Comparison of ENCODE assay signal across 24 mouse cellular contexts in the genomic region with DNA sequence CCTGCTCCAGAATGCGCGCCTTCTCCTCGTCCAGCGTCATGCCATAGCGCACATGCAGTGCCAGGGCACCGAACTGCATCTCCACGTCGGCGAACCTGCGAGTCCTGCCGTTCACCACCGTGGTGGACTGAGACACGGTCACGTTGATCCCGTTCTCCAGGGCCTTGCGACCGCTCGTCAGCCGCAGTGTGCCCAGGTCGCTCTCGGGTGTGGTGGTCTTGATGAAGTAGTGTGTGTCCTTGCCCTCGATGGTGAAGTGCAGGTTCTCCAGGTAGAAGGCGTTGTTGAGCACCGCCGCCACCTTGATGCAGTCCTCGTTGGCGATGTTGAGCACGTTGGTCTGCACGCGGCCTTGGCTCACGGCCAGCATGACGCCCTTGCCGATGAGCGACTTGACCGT.
DNase-seq lines count a peak whose midpoint lies in the region; ATAC-seq and TF ChIP-seq lines count a peak whose summit lies in the region.
"Had no signal": no experiment of that assay in that cellular context is flagged by ENCODE, and none has a peak within 500 bp of the region (broad histone marks: within the 10 kb centered on the region; RNA-seq: fewer than 3 reads in every experiment).

No protein-coding gene starts in this region.

- H3K4me3 ChIP-seq in embryonic facial prominence, embryonic 11.5 days (ENCODE audit: low read depth, low read length) = no peak overlapping the region
- H3K4me3 ChIP-seq in embryonic facial prominence, embryonic 10.5 days = no peak overlapping the region
- H3K4me3 ChIP-seq in testis, adult 2 months (ENCODE audit: control insufficient read depth, low read depth, low read length) = peak overlapping the region; percentile 56
- H3K4me3 ChIP-seq in liver, embryonic 11.5 days (ENCODE audit: low read depth, low read length) = no peak overlapping the region
- H3K4me3 ChIP-seq: embryonic facial prominence, embryonic 15.5 days; erythroblast, embryonic 14.5 days; forebrain, embryonic 10.5 days; heart, embryonic 10.5 days; hindbrain, embryonic 13.5 days had no signal

- H3K4me2 ChIP-seq in embryonic facial prominence, embryonic 11.5 days (ENCODE audit: low read depth, low read length) = no peak overlapping the region
- H3K4me2 ChIP-seq in liver, embryonic 11.5 days = no peak overlapping the region
- H3K4me2 ChIP-seq: embryonic facial prominence, embryonic 15.5 days; hindbrain, embryonic 13.5 days had no signal

- H3K4me1 ChIP-seq in embryonic facial prominence, embryonic 11.5 days (ENCODE audit: control insufficient read depth, insufficient read depth, low read length) = no peaks in the 10 kb centered on the region
- peaks cover 13% of the 10 kb centered on the region for H3K4me1 ChIP-seq in embryonic facial prominence, embryonic 10.5 days
- H3K4me1 ChIP-seq in testis, adult 2 months (ENCODE audit: control insufficient read depth, insufficient read depth, low read length) = peaks cover 8% of the 10 kb centered on the region; the same call in 1 of the 2 replicates
- no peaks in the 10 kb centered on the region for H3K4me1 ChIP-seq in liver, embryonic 11.5 days (replicated peaks; ENCODE audit: control insufficient read depth, insufficient read depth, low read length)
- H3K4me1 ChIP-seq: embryonic facial prominence, embryonic 15.5 days had no signal

- 0 out of 2 replicates have a peak, but pooled peaks have one; percentile 50 for ATAC-seq in embryonic facial prominence, embryonic 11.5 days (replicated peaks; ENCODE audit: insufficient number of reproducible peaks, low FRiP score, low TSS enrichment, low read depth)
- ATAC-seq in liver, embryonic 11.5 days (replicated peaks; ENCODE audit: low FRiP score) = no peak
- ATAC-seq: CD4-positive, CD25-positive, alpha-beta regulatory T cell, adult 4 months; forebrain, embryonic 16.5 days; hindbrain, postnatal 0 days had no signal

- H3K9ac ChIP-seq in embryonic facial prominence, embryonic 11.5 days (replicated peaks; ENCODE audit: low read length) = no peak overlapping the region
- H3K9ac ChIP-seq in liver, embryonic 11.5 days (ENCODE audit: low read depth, low read length) = no peak overlapping the region
- H3K9ac ChIP-seq: embryonic facial prominence, embryonic 15.5 days; hindbrain, embryonic 13.5 days had no signal

- 98% methylated on average over 35 of the region's 35 CpGs for WGBS in embryonic facial prominence, embryonic 11.5 days
- WGBS in embryonic facial prominence, embryonic 10.5 days = 98% methylated on average over 35 of the region's 35 CpGs
- 90% methylated on average over 35 of the region's 35 CpGs for WGBS in liver, embryonic 11.5 days

- no peaks in the 10 kb centered on the region for H3K9me3 ChIP-seq in embryonic facial prominence, embryonic 11.5 days (replicated peaks; ENCODE audit: control insufficient read depth, low read length)
- peaks cover 9% of the 10 kb centered on the region; the same call in 1 of the 2 replicates for H3K9me3 ChIP-seq in embryonic facial prominence, embryonic 10.5 days
- peaks cover 3% of the 10 kb centered on the region; the same call in 1 of the 2 replicates for H3K9me3 ChIP-seq in liver, embryonic 11.5 days (ENCODE audit: control insufficient read depth, low read length)
- H3K9me3 ChIP-seq: embryonic facial prominence, embryonic 15.5 days; heart, embryonic 10.5 days had no signal

- peaks cover 15% of the 10 kb centered on the region for H3K36me3 ChIP-seq in embryonic facial prominence, embryonic 11.5 days (replicated peaks; ENCODE audit: control insufficient read depth, insufficient read depth, low read depth, low read length)
- H3K36me3 ChIP-seq in embryonic facial prominence, embryonic 10.5 days (replicated peaks) = peaks cover 67% of the 10 kb centered on the region
- no peaks in the 10 kb centered on the region for H3K36me3 ChIP-seq in testis, adult 2 months (ENCODE audit: control insufficient read depth, insufficient read depth, low read length)
- peaks cover 6% of the 10 kb centered on the region; the same call in 1 of the 2 replicates for H3K36me3 ChIP-seq in liver, embryonic 11.5 days (ENCODE audit: control insufficient read depth, insufficient read depth, low read length)

- no peak for TF ChIP-seq CTCF in testis, adult 2 months (IDR thresholded peaks at IDR 0.05; ENCODE audit: control insufficient read depth, insufficient read depth, insufficient replicate concordance, low read depth, low read length)

- no peak for DNase-seq in embryonic facial prominence, embryonic 11.5 days (ENCODE audit: low spot score)
- DNase-seq in embryonic facial prominence, embryonic 10.5 days (ENCODE audit: low spot score) = no peak
- no peak for DNase-seq in testis, postnatal 14 days (ENCODE audit: low spot score)
- DNase-seq in ZHBTc4 (ENCODE audit: low read depth, low spot score) = peak; percentile 71
- DNase-seq in thymus, postnatal 0 days (ENCODE audit: low spot score) = no peak
- DNase-seq in liver, embryonic 11.5 days (ENCODE audit: low spot score) = no peak
- DNase-seq: adrenal gland, adult 2 months; adrenal gland, postnatal 36 days; B cell, adult 2 months; cerebellum, adult 11 months; cerebellum, adult 8-10 months; cerebellum, postnatal 25 days; gastrocnemius, postnatal 10 days; heart, adult 18-20 months; heart, postnatal 10 days had no signal

- TF ChIP-seq POLR2A in testis, adult 2 months (IDR thresholded peaks at IDR 0.05; ENCODE audit: control insufficient read depth, low read depth, low read length) = no peak

- no peak overlapping the region for H3K27ac ChIP-seq in embryonic facial prominence, embryonic 11.5 days (replicated peaks; ENCODE audit: low read depth, low read length)
- no peak overlapping the region for H3K27ac ChIP-seq in embryonic facial prominence, embryonic 10.5 days (replicated peaks)
- H3K27ac ChIP-seq in testis, adult 2 months (ENCODE audit: control insufficient read depth, insufficient read depth, low read depth, low read length) = no peak overlapping the region
- H3K27ac ChIP-seq in liver, embryonic 11.5 days (ENCODE audit: low read depth, low read length) = no peak overlapping the region
- H3K27ac ChIP-seq: embryonic facial prominence, embryonic 15.5 days; forebrain, embryonic 10.5 days; heart, embryonic 10.5 days; hindbrain, embryonic 13.5 days; hindbrain, postnatal 0 days had no signal

- H3K27me3 ChIP-seq in embryonic facial prominence, embryonic 11.5 days (ENCODE audit: control insufficient read depth, insufficient read depth, low read length) = no peaks in the 10 kb centered on the region
- no peaks in the 10 kb centered on the region for H3K27me3 ChIP-seq in embryonic facial prominence, embryonic 10.5 days (replicated peaks; ENCODE audit: low read depth, poor library complexity, severe bottlenecking)
- H3K27me3 ChIP-seq in testis, adult 2 months (ENCODE audit: control insufficient read depth, insufficient read depth, low read length) = no peaks in the 10 kb centered on the region
- no peaks in the 10 kb centered on the region for H3K27me3 ChIP-seq in liver, embryonic 11.5 days (replicated peaks; ENCODE audit: control insufficient read depth, insufficient read depth, low read length)
- H3K27me3 ChIP-seq: embryonic facial prominence, embryonic 15.5 days had no signal
